Mouse (Mus musculus): ENCODE results near the gene Gsdma2. TPM values are rescaled to one million over a fixed set of nuclear protein-coding genes. Genes with fewer than 3 reads are reported as not detected.
"Not testable (repeated sequence)": the region's sequence is repeated elsewhere in the genome, so short reads cannot be mapped to it uniquely, and the experiment has no call there.

Gene Gsdma2
- polyA plus RNA-seq, 1 experiment = 0.42 TPM

DNA sequence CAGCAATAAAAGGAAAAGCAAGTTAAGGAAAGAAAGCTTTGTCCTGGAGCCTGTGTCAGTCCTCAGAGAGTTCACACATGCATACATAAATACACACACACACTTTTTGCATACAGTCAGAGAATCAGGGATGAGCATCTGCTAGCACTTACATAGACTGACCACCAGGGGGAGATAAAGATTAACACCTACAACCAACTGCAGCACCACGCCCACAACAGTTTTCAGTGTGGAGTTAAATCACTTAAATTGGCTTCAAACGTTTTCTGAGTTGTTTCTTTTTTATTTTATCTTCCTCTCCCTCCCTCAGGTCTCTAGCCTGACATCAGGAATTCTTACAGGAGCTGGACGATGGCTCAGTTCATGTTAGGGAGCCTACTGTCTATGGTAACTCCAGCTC lies 39.8 kb upstream of the Gsdma2 start:
- H3K36me3 ChIP-seq (ENCODE audit: control insufficient read depth, insufficient read depth, low read length) = no peaks in the 10 kb centered on the region
- H3K27me3 ChIP-seq (ENCODE audit: control insufficient read depth, insufficient read depth, low read length) = no peaks in the 10 kb centered on the region
- peaks cover 6% of the 10 kb centered on the region for H3K4me1 ChIP-seq (ENCODE audit: control insufficient read depth, insufficient read depth, low read length)
- H3K4me3 ChIP-seq (ENCODE audit: control insufficient read depth, low read depth, low read length) = no peak overlapping the region
- TF ChIP-seq POLR2A (IDR thresholded peaks at IDR 0.05; ENCODE audit: control insufficient read depth, low read depth, low read length) (no peak), CTCF (IDR thresholded peaks at IDR 0.05; ENCODE audit: control insufficient read depth, insufficient read depth, insufficient replicate concordance, low read depth, low read length) (peak; percentile 13; the same call in 1 of the 2 replicates)
- no peak overlapping the region for H3K27ac ChIP-seq (ENCODE audit: control insufficient read depth, insufficient read depth, low read depth, low read length)

DNA sequence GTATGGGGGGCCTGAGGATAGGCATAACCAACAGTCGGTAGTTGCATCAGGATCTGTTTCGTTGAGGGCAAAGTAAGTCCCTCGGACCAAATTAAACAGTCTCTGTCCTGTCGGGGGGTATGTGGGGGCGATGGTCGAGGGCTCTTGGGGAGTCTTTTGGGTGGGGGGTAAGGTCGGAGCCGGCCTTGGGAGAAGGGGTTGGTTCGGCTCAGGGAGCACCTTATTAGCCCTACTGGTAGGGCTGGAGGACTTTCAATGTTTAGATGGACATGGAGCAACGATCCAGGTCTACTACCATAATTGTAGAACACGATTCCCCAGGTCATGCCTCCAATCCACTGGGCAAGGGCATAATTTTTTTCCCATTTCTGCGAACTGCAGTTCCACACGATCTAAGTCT lies 25.8 kb upstream of the Gsdma2 start:
- TF ChIP-seq POLR2A (IDR thresholded peaks at IDR 0.05; ENCODE audit: control insufficient read depth, low read depth, low read length) (no peak), CTCF (IDR thresholded peaks at IDR 0.05; ENCODE audit: control insufficient read depth, insufficient read depth, insufficient replicate concordance, low read depth, low read length) (no peak)
- Histone ChIP-seq H3K36me3 (ENCODE audit: control insufficient read depth, insufficient read depth, low read length) (no peaks in the 10 kb centered on the region), H3K27me3 (ENCODE audit: control insufficient read depth, insufficient read depth, low read length) (no peaks in the 10 kb centered on the region), H3K4me1 (ENCODE audit: control insufficient read depth, insufficient read depth, low read length) (no peaks in the 10 kb centered on the region), H3K27ac (ENCODE audit: control insufficient read depth, insufficient read depth, low read depth, low read length) (no peak overlapping the region), H3K4me3 (ENCODE audit: control insufficient read depth, low read depth, low read length) (no peak overlapping the region)

- not testable (repeated sequence) for H3K4me1 ChIP-seq (ENCODE audit: control insufficient read depth, insufficient read depth, low read length); H3K27ac ChIP-seq (ENCODE audit: control insufficient read depth, insufficient read depth, low read depth, low read length); H3K4me3 ChIP-seq (ENCODE audit: control insufficient read depth, low read depth, low read length); H3K27me3 ChIP-seq (ENCODE audit: control insufficient read depth, insufficient read depth, low read length); H3K36me3 ChIP-seq (ENCODE audit: control insufficient read depth, insufficient read depth, low read length)
Observed at GRCm38 (mm10) chr11:98623981-98624380, 22.6 kb upstream of the Gsdma2 start.

- H3K36me3 ChIP-seq (ENCODE audit: control insufficient read depth, insufficient read depth, low read length); H3K27me3 ChIP-seq (ENCODE audit: control insufficient read depth, insufficient read depth, low read length); H3K27ac ChIP-seq (ENCODE audit: control insufficient read depth, insufficient read depth, low read depth, low read length); H3K4me1 ChIP-seq (ENCODE audit: control insufficient read depth, insufficient read depth, low read length); H3K4me3 ChIP-seq (ENCODE audit: control insufficient read depth, low read depth, low read length): not testable (repeated sequence)
Observed at GRCm38 (mm10) chr11:98624381-98624780, 22.2 kb upstream of the Gsdma2 start.

- Histone ChIP-seq H3K36me3 (ENCODE audit: control insufficient read depth, insufficient read depth, low read length) (no peaks in the 10 kb centered on the region), H3K27me3 (ENCODE audit: control insufficient read depth, insufficient read depth, low read length) (no peaks in the 10 kb centered on the region), H3K4me1 (ENCODE audit: control insufficient read depth, insufficient read depth, low read length) (no peaks in the 10 kb centered on the region), H3K4me3 (ENCODE audit: control insufficient read depth, low read depth, low read length) (no peak within 1 kb of the TSS), H3K27ac (ENCODE audit: control insufficient read depth, insufficient read depth, low read depth, low read length) (no peak within 1 kb of the TSS)
- TF ChIP-seq CTCF (IDR thresholded peaks at IDR 0.05; ENCODE audit: control insufficient read depth, insufficient read depth, insufficient replicate concordance, low read depth, low read length) (no peak), POLR2A (IDR thresholded peaks at IDR 0.05; ENCODE audit: control insufficient read depth, low read depth, low read length) (no peak)
Observed at GRCm38 (mm10) chr11:98625611-98626410, 20.7 kb upstream of the Gsdma2 start, which contains the start of the genes Gm12355 and Gsdma3. Gene Gm12355 (minus strand): TSS chr11:98625661. Gene Gsdma3 (plus strand): TSS chr11:98626360.

- Histone ChIP-seq H3K36me3 (ENCODE audit: control insufficient read depth, insufficient read depth, low read length) (no peaks in the 10 kb centered on the region), H3K27me3 (ENCODE audit: control insufficient read depth, insufficient read depth, low read length) (no peaks in the 10 kb centered on the region), H3K4me1 (ENCODE audit: control insufficient read depth, insufficient read depth, low read length) (no peaks in the 10 kb centered on the region), H3K4me3 (ENCODE audit: control insufficient read depth, low read depth, low read length) (no peak overlapping the region), H3K27ac (ENCODE audit: control insufficient read depth, insufficient read depth, low read depth, low read length) (no peak overlapping the region)
- TF ChIP-seq POLR2A (IDR thresholded peaks at IDR 0.05; ENCODE audit: control insufficient read depth, low read depth, low read length) = no peak
- TF ChIP-seq CTCF (IDR thresholded peaks at IDR 0.05; ENCODE audit: control insufficient read depth, insufficient read depth, insufficient replicate concordance, low read depth, low read length) = no peak
Observed at GRCm38 (mm10) chr11:98628706-98629105, 17.9 kb upstream of the Gsdma2 start.

- Histone ChIP-seq H3K4me1 (ENCODE audit: control insufficient read depth, insufficient read depth, low read length) (no peaks in the 10 kb centered on the region), H3K4me3 (ENCODE audit: control insufficient read depth, low read depth, low read length) (no peak overlapping the region), H3K27ac (ENCODE audit: control insufficient read depth, insufficient read depth, low read depth, low read length) (no peak overlapping the region), H3K27me3 (ENCODE audit: control insufficient read depth, insufficient read depth, low read length) (no peaks in the 10 kb centered on the region), H3K36me3 (ENCODE audit: control insufficient read depth, insufficient read depth, low read length) (no peaks in the 10 kb centered on the region)
- TF ChIP-seq POLR2A (IDR thresholded peaks at IDR 0.05; ENCODE audit: control insufficient read depth, low read depth, low read length) = no peak
- TF ChIP-seq CTCF (IDR thresholded peaks at IDR 0.05; ENCODE audit: control insufficient read depth, insufficient read depth, insufficient replicate concordance, low read depth, low read length) = no peak
Observed at GRCm38 (mm10) chr11:98630646-98631045, 15.9 kb upstream of the Gsdma2 start.
